Mouse (Mus musculus) embryonic facial prominence, embryonic 14.5 days (tissue): Measurements from ENCODE around the gene Slc7a10. TPM values are rescaled to one million over a fixed set of nuclear protein-coding genes. Genes with fewer than 3 reads are reported as not detected.

ENCODE experiments used
- ATAC-seq: fragments of 200-750 bp; cut with Nextera tagmentation; 2 replicates; pipeline ENCODE4 v1.8.0; 2017; ENCODE audit warnings: low read depth, moderate number of reproducible peaks, moderate TSS enrichment
- DNase-seq: peaks from one replicate; pipeline ENCODE4 v3.0.0-alpha.2; 2015; ENCODE audit warnings: low spot score
- H3K27ac ChIP-seq: fragments of 300-500 bp; sonication (generic); replicated peaks from 2 replicates; pipeline ENCODE4 v1.5.1; 2014; ENCODE audit warnings: low read depth, mild to moderate bottlenecking, low read length, moderate library complexity
- H3K27me3 ChIP-seq: fragments of 300-500 bp; sonication (generic); replicated peaks from 2 replicates; pipeline ENCODE4 v1.6.1; 2014; ENCODE audit warnings: low read length; ENCODE audit not compliant: control insufficient read depth, insufficient read depth
- H3K36me3 ChIP-seq: fragments of 300-500 bp; sonication (generic); 2 replicates; pipeline ENCODE4 v1.6.1; 2014; ENCODE audit warnings: low read length, mixed read lengths; ENCODE audit not compliant: control insufficient read depth, insufficient read depth
- H3K4me1 ChIP-seq: fragments of 300-500 bp; sonication (generic); 2 replicates; pipeline ENCODE4 v1.6.1; 2014; ENCODE audit warnings: antibody characterized with exemption, low read length; ENCODE audit not compliant: control insufficient read depth, insufficient read depth
- H3K4me2 ChIP-seq: fragments of 300-500 bp; sonication (generic); 2 replicates; pipeline ENCODE4 v1.6.1; 2014; ENCODE audit warnings: low read depth, mild to moderate bottlenecking, low read length, moderate library complexity, mixed read lengths
- H3K4me3 ChIP-seq: fragments of 300-500 bp; sonication (generic); 2 replicates; pipeline ENCODE4 v1.5.1; 2014; ENCODE audit warnings: low read depth, mild to moderate bottlenecking, low read length
- H3K9ac ChIP-seq: fragments of 300-500 bp; sonication (generic); 2 replicates; pipeline ENCODE4 v1.6.1; 2014; ENCODE audit warnings: low read depth, mild to moderate bottlenecking, low read length, moderate library complexity, mixed read lengths
- H3K9me3 ChIP-seq: fragments of 300-500 bp; sonication (generic); 2 replicates; pipeline ENCODE4 v1.6.1; 2016; ENCODE audit warnings: low read length; ENCODE audit not compliant: control insufficient read depth
- WGBS: fragments of 180-500 bp; shearing (Covaris S2); extraction: QIAGEN DNeasy Blood & Tissue Kit; methylation state at CpG from one replicate; pipeline ENCODE4 v1.1.7; 2014; 5-methylcytosine and 5-hydroxymethylcytosine counted together
- polyA plus RNA-seq: library from polyadenylated mRNA; unstranded; fragments of >200 nt; fragmentation: Nextera tagmentation; extraction: Ambion mirVana; gene quantifications from 2 replicates; pipeline ENCODE4 v1.2.1, GENCODE M21; 2014

Gene Slc7a10
- polyA plus RNA-seq, 1 experiment from 2014 or later, result 5.1 TPM

- no peaks in the 10 kb centered on the region for H3K36me3 ChIP-seq
- DNase-seq (no peak), ATAC-seq (no peak)
- no peak overlapping the region for H3K27ac ChIP-seq
- no peak overlapping the region for H3K4me2 ChIP-seq
- no peaks in the 10 kb centered on the region for H3K27me3 ChIP-seq
- H3K4me3 ChIP-seq, result no peak overlapping the region
- no peaks in the 10 kb centered on the region; the same call in 1 of the 2 replicates for H3K4me1 ChIP-seq
- H3K9me3 ChIP-seq, result no peaks in the 10 kb centered on the region
- WGBS, result 66% methylated on average over 7 of the region's 10 CpGs
- no peak overlapping the region for H3K9ac ChIP-seq
Observed at GRCm38 (mm10) chr7:35146269-35146668, 39.9 kb upstream of the Slc7a10 start.

DNA sequence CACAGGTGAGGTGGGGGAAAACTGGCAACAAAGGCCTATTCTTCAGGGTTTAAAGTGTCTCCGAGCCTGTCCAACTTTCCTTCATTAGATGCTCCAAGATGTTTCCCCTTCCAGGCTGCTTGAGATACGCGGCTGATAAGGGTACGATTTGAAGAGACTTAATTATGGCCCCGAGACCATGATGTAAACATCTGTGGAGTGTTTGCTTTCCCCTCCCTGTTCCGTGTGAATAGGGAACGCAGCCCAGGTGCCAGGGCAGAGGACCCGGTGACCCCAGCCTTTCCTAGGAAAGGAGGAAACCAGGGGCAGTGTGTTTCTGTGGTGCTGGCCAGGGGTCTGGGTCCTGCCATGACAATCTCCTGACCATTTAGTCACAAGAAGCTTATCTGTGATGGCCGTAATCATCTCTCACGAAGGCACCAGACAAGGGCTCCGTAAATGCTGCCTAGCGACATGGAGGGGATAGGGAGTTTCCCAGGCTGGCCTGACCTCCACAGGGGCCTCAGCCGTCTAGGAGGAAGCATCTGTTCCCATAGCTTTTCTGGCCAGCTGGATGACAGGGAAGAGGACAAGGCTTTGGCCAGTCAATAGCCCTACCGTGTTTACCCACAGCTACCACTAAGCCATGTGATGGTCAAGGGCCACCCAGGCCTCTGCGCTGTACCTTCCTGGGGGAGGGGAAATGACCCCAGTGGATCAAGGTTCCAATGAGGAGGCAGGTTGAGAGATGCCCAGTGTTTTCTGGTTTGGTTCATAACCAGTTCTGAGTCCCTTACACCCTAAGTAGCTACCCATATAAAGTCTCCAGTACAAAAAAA lies 36.4 kb upstream of the Slc7a10 start:
- no peaks in the 10 kb centered on the region for H3K36me3 ChIP-seq
- WGBS, result 48% methylated on average over 15 of the region's 15 CpGs
- ATAC-seq, result no peak

GRCm38 (mm10) chr7:35150860-35151259 lies 35.3 kb upstream of the Slc7a10 start:
- no peak for DNase-seq
- no peak for ATAC-seq
- Histone ChIP-seq H3K4me2 (no peak overlapping the region), H3K27me3 (no peaks in the 10 kb centered on the region), H3K4me3 (no peak overlapping the region), H3K9me3 (no peaks in the 10 kb centered on the region), H3K9ac (no peak overlapping the region), H3K4me1 (no peaks in the 10 kb centered on the region), H3K36me3 (no peaks in the 10 kb centered on the region), H3K27ac (no peak overlapping the region)
- 70% methylated on average over 5 of the region's 5 CpGs for WGBS

More for the DNA sequence above, 36.4 kb upstream of the Slc7a10 start:
- H3K4me1 ChIP-seq, result no peaks in the 10 kb centered on the region
- no peaks in the 10 kb centered on the region for H3K9me3 ChIP-seq
- H3K4me3 ChIP-seq, result no peak overlapping the region
- H3K9ac ChIP-seq, result no peak overlapping the region
- H3K27me3 ChIP-seq, result no peaks in the 10 kb centered on the region
- no peak overlapping the region for H3K4me2 ChIP-seq
- no peak overlapping the region for H3K27ac ChIP-seq
- no peak for DNase-seq

DNA sequence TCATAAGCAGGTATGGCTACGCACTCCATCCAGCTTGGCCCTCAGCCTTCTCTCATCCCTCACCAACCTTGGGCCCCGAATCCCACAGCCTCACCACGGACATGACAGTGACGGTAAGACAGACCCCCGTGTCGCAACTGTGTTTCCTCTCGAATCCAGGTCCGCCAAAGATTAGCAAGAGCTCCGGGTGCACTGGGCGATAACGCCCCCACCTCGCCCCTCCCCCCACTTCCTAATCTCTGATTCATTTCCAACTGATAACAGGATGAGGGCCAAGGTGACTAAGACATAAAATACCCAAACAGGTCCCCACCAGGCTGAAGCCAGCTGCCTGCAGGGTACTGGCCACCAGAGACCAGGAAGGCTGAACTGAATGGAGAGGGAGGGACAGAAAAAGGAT lies 31.7 kb upstream of the Slc7a10 start:
- no peak overlapping the region for H3K9ac ChIP-seq
- no peaks in the 10 kb centered on the region for H3K27me3 ChIP-seq
- H3K9me3 ChIP-seq, result no peaks in the 10 kb centered on the region
- no peak overlapping the region for H3K27ac ChIP-seq
- no peaks in the 10 kb centered on the region for H3K4me1 ChIP-seq
- H3K4me3 ChIP-seq, result no peak overlapping the region
- no peaks in the 10 kb centered on the region for H3K36me3 ChIP-seq
- ATAC-seq, result no peak
- no peak for DNase-seq
- H3K4me2 ChIP-seq, result no peak overlapping the region
- 78% methylated on average over 12 of the region's 12 CpGs for WGBS

GRCm38 (mm10) chr7:35156561-35157477 lies 29.4 kb upstream of the Slc7a10 start:
- Histone ChIP-seq H3K27ac (no peak overlapping the region), H3K36me3 (no peaks in the 10 kb centered on the region), H3K4me2 (no peak overlapping the region), H3K9ac (no peak overlapping the region), H3K4me3 (no peak overlapping the region), H3K9me3 (no peaks in the 10 kb centered on the region), H3K27me3 (no peaks in the 10 kb centered on the region), H3K4me1 (no peaks in the 10 kb centered on the region)
- 74% methylated on average over 16 of the region's 16 CpGs for WGBS
- ATAC-seq (no peak), DNase-seq (no peak)

- no peak for DNase-seq
- Histone ChIP-seq H3K4me1 (no peaks in the 10 kb centered on the region), H3K36me3 (no peaks in the 10 kb centered on the region), H3K4me2 (no peak overlapping the region), H3K9me3 (no peaks in the 10 kb centered on the region), H3K4me3 (no peak overlapping the region), H3K27ac (no peak overlapping the region), H3K27me3 (no peaks in the 10 kb centered on the region), H3K9ac (no peak overlapping the region)
- no peak for ATAC-seq
- WGBS, result 68% methylated on average over 3 of the region's 3 CpGs
Observed at GRCm38 (mm10) chr7:35157512-35157911, 28.7 kb upstream of the Slc7a10 start.

- Histone ChIP-seq H3K9me3 (no peaks in the 10 kb centered on the region), H3K4me1 (no peaks in the 10 kb centered on the region), H3K9ac (no peak overlapping the region), H3K4me2 (no peak overlapping the region), H3K27ac (no peak overlapping the region), H3K36me3 (no peaks in the 10 kb centered on the region), H3K4me3 (no peak overlapping the region), H3K27me3 (no peaks in the 10 kb centered on the region)
- WGBS, result 77% methylated on average over 6 of the region's 6 CpGs
- ATAC-seq (no peak), DNase-seq (no peak)
Observed at GRCm38 (mm10) chr7:35162443-35162842, 23.7 kb upstream of the Slc7a10 start.

DNA sequence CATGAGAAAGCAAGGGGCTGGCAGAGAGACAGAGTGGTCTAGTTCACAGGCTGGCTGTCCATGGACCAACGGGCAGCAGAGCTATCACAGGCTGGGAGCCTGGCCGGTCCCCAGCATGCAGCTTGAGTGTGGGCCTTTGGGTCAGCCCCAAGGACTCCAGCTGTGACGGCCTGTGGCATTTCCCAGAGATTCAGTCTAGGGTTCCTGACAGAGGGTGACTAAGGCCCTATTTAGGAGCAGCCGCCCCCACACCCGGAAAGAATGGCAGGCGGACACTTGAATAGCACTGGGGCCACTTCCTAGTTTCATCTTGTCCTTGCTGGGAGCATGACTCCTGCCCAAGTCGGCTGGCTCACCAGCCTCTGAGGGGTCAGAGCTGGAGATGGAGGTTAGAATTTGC lies 22.6 kb upstream of the Slc7a10 start:
- no peak overlapping the region for H3K4me3 ChIP-seq
- no peaks in the 10 kb centered on the region for H3K9me3 ChIP-seq
- no peaks in the 10 kb centered on the region for H3K36me3 ChIP-seq
- H3K4me1 ChIP-seq, result no peaks in the 10 kb centered on the region
- no peak overlapping the region for H3K9ac ChIP-seq
- H3K4me2 ChIP-seq, result no peak overlapping the region
- DNase-seq, result no peak
- no peak for ATAC-seq
- H3K27me3 ChIP-seq, result no peaks in the 10 kb centered on the region
- 75% methylated on average over 7 of the region's 7 CpGs for WGBS
- no peak overlapping the region for H3K27ac ChIP-seq
